Mouse (Mus musculus): ENCODE data around the gene Rftn2.

- TF ChIP-seq CTCF (IDR thresholded peaks at IDR 0.05; ENCODE audit: low read depth), result no peak
- no peak for TF ChIP-seq EP300 (IDR thresholded peaks at IDR 0.05; ENCODE audit: low read depth)
These were observed 82.2 kb downstream of the Rftn2 start for GRCm38 (mm10) chr1:55144338-55144737.

All from heart, postnatal 0 days (tissue).